Mouse (Mus musculus): ENCODE data around the gene Map2k5. TPM values are rescaled to one million over a fixed set of nuclear protein-coding genes. Genes with fewer than 3 reads are reported as not detected.
A peak's percentile ranks its signal among the peaks of the same experiment; 100 is the strongest.

The Map2k5 gene
- polyA plus RNA-seq, 1 experiment from 2014 or later: 33.3 TPM

- 47% methylated on average over 19 of the region's 19 CpGs for WGBS
- H3K9ac ChIP-seq (replicated peaks): no peak overlapping the region
- no peaks in the 10 kb centered on the region for H3K36me3 ChIP-seq
- no peak overlapping the region for H3K27ac ChIP-seq (replicated peaks)
- no peaks in the 10 kb centered on the region for H3K9me3 ChIP-seq (replicated peaks)
- H3K4me1 ChIP-seq: peaks cover 7% of the 10 kb centered on the region
- no peak overlapping the region for H3K4me3 ChIP-seq (replicated peaks)
- no peaks in the 10 kb centered on the region; the same call in 1 of the 2 replicates for H3K27me3 ChIP-seq (replicated peaks)
- H3K4me2 ChIP-seq: no peak overlapping the region
- ATAC-seq (ENCODE audit: low FRiP score): no peak
Measured at GRCm38 (mm10) chr9:63250841-63251626, 126.7 kb downstream of the Map2k5 start.

GRCm38 (mm10) chr9:63248095-63248787 is 129.5 kb downstream of the Map2k5 start:
- Histone ChIP-seq H3K4me2 (no peak overlapping the region), H3K4me3 (replicated peaks) (no peak overlapping the region), H3K36me3 (no peaks in the 10 kb centered on the region), H3K27me3 (replicated peaks) (peaks cover 11% of the 10 kb centered on the region; the same call in 1 of the 2 replicates), H3K4me1 (peaks cover 7% of the 10 kb centered on the region), H3K27ac (replicated peaks) (no peak overlapping the region), H3K9ac (replicated peaks) (no peak overlapping the region), H3K9me3 (replicated peaks) (no peaks in the 10 kb centered on the region)
- ATAC-seq (ENCODE audit: low FRiP score): no peak

GRCm38 (mm10) chr9:63246568-63247169 is 131.0 kb downstream of the Map2k5 start:
- ATAC-seq (ENCODE audit: low FRiP score): no peak
- H3K36me3 ChIP-seq: no peaks in the 10 kb centered on the region
- no peak overlapping the region for H3K4me3 ChIP-seq (replicated peaks)
- H3K27ac ChIP-seq (replicated peaks): no peak overlapping the region
- peaks cover 11% of the 10 kb centered on the region; the same call in 1 of the 2 replicates for H3K27me3 ChIP-seq (replicated peaks)
- WGBS: 83% methylated on average over 5 of the region's 5 CpGs
- H3K9ac ChIP-seq (replicated peaks): no peak overlapping the region
- no peaks in the 10 kb centered on the region for H3K9me3 ChIP-seq (replicated peaks)
- peaks cover 14% of the 10 kb centered on the region for H3K4me1 ChIP-seq
- no peak overlapping the region for H3K4me2 ChIP-seq

- H3K4me1 ChIP-seq: peaks cover 15% of the 10 kb centered on the region
- 18% methylated on average over 6 of the region's 6 CpGs for WGBS
- H3K4me2 ChIP-seq: no peak overlapping the region
- no peak for ATAC-seq (ENCODE audit: low FRiP score)
- no peaks in the 10 kb centered on the region for H3K36me3 ChIP-seq
- no peaks in the 10 kb centered on the region for H3K9me3 ChIP-seq (replicated peaks)
- H3K27ac ChIP-seq (replicated peaks): no peak overlapping the region
- H3K9ac ChIP-seq (replicated peaks): no peak overlapping the region
- peaks cover 11% of the 10 kb centered on the region; the same call in 1 of the 2 replicates for H3K27me3 ChIP-seq (replicated peaks)
- H3K4me3 ChIP-seq (replicated peaks): no peak overlapping the region
Measured at GRCm38 (mm10) chr9:63241961-63242360, 135.7 kb downstream of the Map2k5 start.

- H3K9ac ChIP-seq (replicated peaks): no peak overlapping the region
- 0 out of 2 replicates have a peak overlapping the region, but pooled peaks have one; percentile 13 for H3K27ac ChIP-seq (replicated peaks)
- no peaks in the 10 kb centered on the region for H3K36me3 ChIP-seq
- 7% methylated on average over 8 of the region's 8 CpGs for WGBS
- H3K27me3 ChIP-seq (replicated peaks): peaks cover 11% of the 10 kb centered on the region; the same call in 1 of the 2 replicates
- peaks cover 15% of the 10 kb centered on the region for H3K4me1 ChIP-seq
- H3K4me3 ChIP-seq (replicated peaks): no peak overlapping the region
- no peak overlapping the region for H3K4me2 ChIP-seq
- H3K9me3 ChIP-seq (replicated peaks): no peaks in the 10 kb centered on the region
- no peak; the same call in 1 of the 2 replicates for ATAC-seq (ENCODE audit: low FRiP score)
Measured at GRCm38 (mm10) chr9:63241241-63241640, 136.5 kb downstream of the Map2k5 start.

GRCm38 (mm10) chr9:63234356-63234755 is 143.3 kb downstream of the Map2k5 start:
- Histone ChIP-seq H3K4me2 (no peak overlapping the region), H3K4me1 (peaks cover 17% of the 10 kb centered on the region), H3K9me3 (replicated peaks) (no peaks in the 10 kb centered on the region), H3K9ac (replicated peaks) (no peak overlapping the region), H3K27ac (replicated peaks) (no peak overlapping the region), H3K36me3 (no peaks in the 10 kb centered on the region), H3K27me3 (replicated peaks) (no peaks in the 10 kb centered on the region), H3K4me3 (replicated peaks) (no peak overlapping the region)
- no peak for ATAC-seq (ENCODE audit: low FRiP score)
- WGBS: 26% methylated on average over 5 of the region's 5 CpGs

- no peaks in the 10 kb centered on the region for H3K9me3 ChIP-seq (replicated peaks)
- H3K9ac ChIP-seq (replicated peaks): no peak overlapping the region
- H3K4me1 ChIP-seq: peaks cover 20% of the 10 kb centered on the region
- 0 out of 2 replicates have a peak, but pooled peaks cover 8% of the 10 kb centered on the region for H3K27me3 ChIP-seq (replicated peaks)
- no peak for ATAC-seq (ENCODE audit: low FRiP score)
- 23% methylated on average over 15 of the region's 15 CpGs for WGBS
- no peak overlapping the region for H3K4me3 ChIP-seq (replicated peaks)
- no peaks in the 10 kb centered on the region for H3K36me3 ChIP-seq
- no peak overlapping the region for H3K27ac ChIP-seq (replicated peaks)
- peak overlapping the region; percentile 41 for H3K4me2 ChIP-seq
Measured at GRCm38 (mm10) chr9:63230289-63230688, 147.4 kb downstream of the Map2k5 start.

- Histone ChIP-seq H3K9me3 (replicated peaks) (no peaks in the 10 kb centered on the region), H3K9ac (replicated peaks) (no peak overlapping the region), H3K4me3 (replicated peaks) (no peak overlapping the region), H3K27me3 (replicated peaks) (0 out of 2 replicates have a peak, but pooled peaks cover 13% of the 10 kb centered on the region), H3K27ac (replicated peaks) (no peak overlapping the region), H3K4me1 (peaks cover 13% of the 10 kb centered on the region), H3K4me2 (no peak overlapping the region), H3K36me3 (no peaks in the 10 kb centered on the region)
- WGBS: 77% methylated on average over 4 of the region's 4 CpGs
- ATAC-seq (ENCODE audit: low FRiP score): no peak
Measured at GRCm38 (mm10) chr9:63229124-63229523, 148.6 kb downstream of the Map2k5 start.

- Histone ChIP-seq H3K4me1 (peaks cover 23% of the 10 kb centered on the region), H3K36me3 (no peaks in the 10 kb centered on the region), H3K4me3 (replicated peaks) (no peak overlapping the region), H3K9me3 (replicated peaks) (no peaks in the 10 kb centered on the region), H3K27ac (replicated peaks) (no peak overlapping the region), H3K27me3 (replicated peaks) (peaks cover 9% of the 10 kb centered on the region; the same call in 1 of the 2 replicates), H3K4me2 (no peak overlapping the region), H3K9ac (replicated peaks) (no peak overlapping the region)
- WGBS: 39% methylated on average over 6 of the region's 6 CpGs
- ATAC-seq (ENCODE audit: low FRiP score): no peak
Measured at GRCm38 (mm10) chr9:63222161-63222560, 155.5 kb downstream of the Map2k5 start.

GRCm38 (mm10) chr9:63219851-63220250 is 157.9 kb downstream of the Map2k5 start:
- Histone ChIP-seq H3K27ac (replicated peaks) (peak overlapping the region; percentile 18; the same call in 1 of the 2 replicates), H3K4me2 (no peak overlapping the region), H3K4me3 (replicated peaks) (no peak overlapping the region), H3K36me3 (no peaks in the 10 kb centered on the region), H3K4me1 (peaks cover 27% of the 10 kb centered on the region), H3K9me3 (replicated peaks) (no peaks in the 10 kb centered on the region), H3K27me3 (replicated peaks) (peaks cover 8% of the 10 kb centered on the region; the same call in 1 of the 2 replicates), H3K9ac (replicated peaks) (no peak overlapping the region)
- ATAC-seq (ENCODE audit: low FRiP score): no peak
- 38% methylated on average over 7 of the region's 7 CpGs for WGBS

GRCm38 (mm10) chr9:63215031-63215430 is 162.7 kb downstream of the Map2k5 start:
- no peak overlapping the region for H3K4me3 ChIP-seq (replicated peaks)
- no peak overlapping the region for H3K4me2 ChIP-seq
- H3K9ac ChIP-seq (replicated peaks): no peak overlapping the region
- no peak overlapping the region for H3K27ac ChIP-seq (replicated peaks)
- H3K36me3 ChIP-seq: no peaks in the 10 kb centered on the region
- H3K27me3 ChIP-seq (replicated peaks): no peaks in the 10 kb centered on the region; the same call in 1 of the 2 replicates
- no peaks in the 10 kb centered on the region for H3K9me3 ChIP-seq (replicated peaks)
- WGBS: 55% methylated on average over 2 of the region's 2 CpGs
- H3K4me1 ChIP-seq: peaks cover 22% of the 10 kb centered on the region
- no peak for ATAC-seq (ENCODE audit: low FRiP score)
